ENCODE assay signal across 8 mouse cellular contexts in the genomic region with DNA sequence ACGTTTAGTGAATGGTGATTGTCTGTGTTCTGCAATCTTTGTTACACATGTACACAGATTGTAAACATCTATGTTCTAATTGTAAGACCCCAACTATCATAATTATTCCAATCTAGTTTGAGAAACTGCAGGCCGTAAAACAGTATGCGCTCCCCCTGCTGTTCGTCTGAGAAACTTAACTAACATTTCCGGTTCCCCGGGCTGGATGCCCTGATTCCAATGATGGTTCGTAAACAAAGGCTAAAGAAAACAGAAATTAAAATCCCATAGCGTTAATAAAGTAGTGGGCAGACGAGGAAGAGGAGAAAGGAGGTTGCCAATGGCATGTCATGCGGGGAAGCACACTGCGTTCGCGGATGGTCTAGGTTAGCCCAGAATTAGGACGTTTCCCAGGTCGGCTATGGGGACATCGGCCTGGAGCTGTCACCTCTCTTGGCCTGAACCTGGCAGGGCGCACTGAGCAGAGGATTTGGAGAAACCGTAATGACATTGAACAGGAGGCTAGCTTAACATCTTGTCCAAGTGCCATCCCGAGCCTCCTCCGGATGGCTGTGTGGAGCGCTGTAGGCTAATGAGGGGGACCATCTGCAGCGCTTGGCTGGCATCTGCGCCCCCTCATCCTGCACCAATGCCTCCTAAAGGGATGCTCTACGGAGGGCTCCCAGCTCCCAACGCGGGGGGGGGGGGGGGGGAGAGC. TPM values are rescaled to one million over a fixed set of nuclear protein-coding genes. Genes with fewer than 3 reads are reported as not detected.
DNase-seq lines count a peak whose midpoint lies in the region; ATAC-seq lines count a peak whose summit lies in the region.

No protein-coding gene starts in this region.

- ATAC-seq in heart, embryonic 16.5 days (replicated peaks; ENCODE audit: extremely low read depth, insufficient read depth, low FRiP score), result no peak

- H3K36me3 ChIP-seq in heart, embryonic 16.5 days (ENCODE audit: control insufficient read depth, insufficient read depth), result no peaks in the 10 kb centered on the region

- H3K4me1 ChIP-seq in heart, embryonic 16.5 days (ENCODE audit: control insufficient read depth, insufficient read depth, low read length), result 0 out of 2 replicates have a peak, but pooled peaks cover 5% of the 10 kb centered on the region

- peak overlapping the region; percentile 50 for H3K4me3 ChIP-seq in heart, embryonic 16.5 days (ENCODE audit: low read length)

- H3K9me3 ChIP-seq in heart, embryonic 16.5 days (replicated peaks; ENCODE audit: control insufficient read depth, low read length), result no peaks in the 10 kb centered on the region

- no peaks in the 10 kb centered on the region for H3K27me3 ChIP-seq in heart, embryonic 16.5 days (ENCODE audit: control insufficient read depth, insufficient read depth, low read length)

- H3K4me2 ChIP-seq in heart, embryonic 16.5 days (ENCODE audit: low read depth, low read length), result peak overlapping the region; percentile 70

- DNase-seq in 416B (ENCODE audit: low read depth) (peak; percentile 44), ES-CJ7 (ENCODE audit: low read depth, low spot score) (peak; percentile 41)
- peak; percentile 49 to 50 for DNase-seq in cerebellum, postnatal 36 days
- DNase-seq in layer of hippocampus, adult 8-10 months (ENCODE audit: low spot score in 2 of 2), result peak; percentile 39 to 42
- peak; percentile 74 for DNase-seq in lung, postnatal 10 days
- peak; percentile 72 for DNase-seq in retina, embryonic 14.5 days (ENCODE audit: low spot score)
- no peak for DNase-seq in ovary, postnatal 14 days (ENCODE audit: low spot score)

- peak overlapping the region; percentile 65 for H3K9ac ChIP-seq in heart, embryonic 16.5 days (ENCODE audit: low read length)

- WGBS in heart, embryonic 16.5 days, result 13% methylated on average over 25 of the region's 26 CpGs

- no peak overlapping the region for H3K27ac ChIP-seq in heart, embryonic 16.5 days (ENCODE audit: low read length)

RNA-seq across cellular contexts. Expression of gene Hnrnpa3, which starts 55.7 kb away (rescaled TPM):
- polyA plus RNA-seq in heart, embryonic 16.5 days (2015; fragmentation: Nextera tagmentation; extraction: Ambion mirVana), result 139 and 182 TPM in 2 replicates
- 100 to 1,000 TPM; 271 to 283 (median 276) TPM for total RNA-seq in layer of hippocampus, adult 8-10 months (2022)
